Mouse (Mus musculus): ENCODE results near the gene Plekhf1. TPM values are rescaled to one million over a fixed set of nuclear protein-coding genes. Genes with fewer than 3 reads are reported as not detected.

Gene Plekhf1
- polyA plus RNA-seq, 1 experiment from 2014 or later, result 0.81 TPM

GRCm38 (mm10) chr7:38184786-38185185 lies 43.0 kb downstream of the Plekhf1 start:
- Histone ChIP-seq H3K9me3 (replicated peaks; ENCODE audit: control insufficient read depth, low read length) (no peaks in the 10 kb centered on the region), H3K27me3 (replicated peaks; ENCODE audit: control insufficient read depth, insufficient read depth, low read length) (no peaks in the 10 kb centered on the region), H3K4me1 (ENCODE audit: control insufficient read depth, insufficient read depth, low read length) (peaks cover 4% of the 10 kb centered on the region; the same call in 1 of the 2 replicates), H3K4me3 (ENCODE audit: low read depth, low read length) (no peak overlapping the region), H3K36me3 (ENCODE audit: control insufficient read depth, insufficient read depth, low read length) (no peaks in the 10 kb centered on the region), H3K9ac (ENCODE audit: low read length) (no peak overlapping the region), H3K4me2 (ENCODE audit: low read length) (no peak overlapping the region), H3K27ac (ENCODE audit: low read depth, low read length) (no peak overlapping the region)
- ATAC-seq, result no peak
- no peak for DNase-seq (ENCODE audit: low spot score)
- WGBS, result 92% methylated on average over 6 of the region's 6 CpGs

GRCm38 (mm10) chr7:38184418-38184745 lies 43.4 kb downstream of the Plekhf1 start:
- ATAC-seq, result no peak
- no peaks in the 10 kb centered on the region for H3K36me3 ChIP-seq (ENCODE audit: control insufficient read depth, insufficient read depth, low read length)
- no peak overlapping the region for H3K27ac ChIP-seq (ENCODE audit: low read depth, low read length)
- no peak for DNase-seq (ENCODE audit: low spot score)
- peak overlapping the region; percentile 58 for H3K4me3 ChIP-seq (ENCODE audit: low read depth, low read length)
- H3K9me3 ChIP-seq (replicated peaks; ENCODE audit: control insufficient read depth, low read length), result no peaks in the 10 kb centered on the region
- H3K27me3 ChIP-seq (replicated peaks; ENCODE audit: control insufficient read depth, insufficient read depth, low read length), result no peaks in the 10 kb centered on the region
- H3K4me2 ChIP-seq (ENCODE audit: low read length), result peak overlapping the region; percentile 91
- peak overlapping the region; percentile 79 for H3K9ac ChIP-seq (ENCODE audit: low read length)
- 62% methylated on average over 1 of the region's 1 CpGs for WGBS
- peaks cover 4% of the 10 kb centered on the region; the same call in 1 of the 2 replicates for H3K4me1 ChIP-seq (ENCODE audit: control insufficient read depth, insufficient read depth, low read length)

DNA sequence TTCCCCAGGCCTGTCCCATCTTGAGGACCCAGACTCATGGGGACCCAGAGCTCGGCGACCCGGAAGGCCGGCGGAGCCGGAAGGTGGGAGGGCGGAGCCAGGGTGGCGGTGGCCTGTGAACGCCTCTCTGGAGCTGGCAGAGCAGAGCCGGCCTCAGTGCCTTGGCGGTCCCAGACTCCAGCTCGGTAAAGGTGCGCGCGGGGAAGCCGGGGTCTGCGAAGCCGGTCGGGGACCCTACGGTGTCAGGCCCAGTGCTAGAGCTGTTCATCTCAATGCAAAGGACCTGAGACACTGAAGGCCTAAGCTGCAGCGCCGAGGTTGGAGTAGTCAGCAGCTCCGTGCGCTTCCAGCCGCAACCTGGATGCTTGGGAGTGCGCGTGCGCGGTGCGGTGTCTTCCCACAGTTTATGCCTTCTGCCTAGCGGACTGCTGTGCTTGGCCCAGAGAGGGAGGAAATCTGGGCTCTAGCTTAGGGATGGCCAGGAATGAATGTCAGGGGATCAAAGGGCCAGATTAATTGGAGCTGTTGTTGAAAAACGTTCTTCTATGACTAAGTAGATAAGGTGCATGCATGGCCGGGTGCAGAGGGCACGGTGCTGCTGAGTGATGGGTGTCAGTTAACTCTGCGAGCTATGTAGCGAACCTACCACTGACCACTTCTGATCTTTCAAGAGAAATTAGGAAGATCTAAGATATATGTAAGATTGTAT lies 44.0 kb downstream of the Plekhf1 start:
- DNase-seq (ENCODE audit: low spot score) (peak; percentile 93), ATAC-seq (peak; percentile 93)
- WGBS, result 5% methylated on average over 35 of the region's 36 CpGs
- Histone ChIP-seq H3K4me3 (ENCODE audit: low read depth, low read length) (peak overlapping the region; percentile 58), H3K36me3 (ENCODE audit: control insufficient read depth, insufficient read depth, low read length) (no peaks in the 10 kb centered on the region), H3K9ac (ENCODE audit: low read length) (peak overlapping the region; percentile 79), H3K4me2 (ENCODE audit: low read length) (peak overlapping the region; percentile 91), H3K27me3 (replicated peaks; ENCODE audit: control insufficient read depth, insufficient read depth, low read length) (no peaks in the 10 kb centered on the region), H3K27ac (ENCODE audit: low read depth, low read length) (peak overlapping the region; percentile 86), H3K4me1 (ENCODE audit: control insufficient read depth, insufficient read depth, low read length) (peaks cover 4% of the 10 kb centered on the region; the same call in 1 of the 2 replicates), H3K9me3 (replicated peaks; ENCODE audit: control insufficient read depth, low read length) (no peaks in the 10 kb centered on the region)

GRCm38 (mm10) chr7:38182962-38183687 lies 44.7 kb downstream of the Plekhf1 start, which contains the start of gene 1600014C10Rik:
1600014C10Rik (plus strand) TSS chr7:38183217.
- Histone ChIP-seq H3K9me3 (replicated peaks; ENCODE audit: control insufficient read depth, low read length) (no peaks in the 10 kb centered on the region), H3K9ac (ENCODE audit: low read length) (peak within 1 kb of the TSS; percentile 79), H3K4me1 (ENCODE audit: control insufficient read depth, insufficient read depth, low read length) (peaks cover 4% of the 10 kb centered on the region; the same call in 1 of the 2 replicates), H3K27me3 (replicated peaks; ENCODE audit: control insufficient read depth, insufficient read depth, low read length) (no peaks in the 10 kb centered on the region), H3K4me2 (ENCODE audit: low read length) (peak within 1 kb of the TSS; percentile 91), H3K4me3 (ENCODE audit: low read depth, low read length) (peak within 1 kb of the TSS; percentile 58), H3K27ac (ENCODE audit: low read depth, low read length) (peak within 1 kb of the TSS; percentile 86), H3K36me3 (ENCODE audit: control insufficient read depth, insufficient read depth, low read length) (no peaks in the 10 kb centered on the region)
- WGBS, result 4% methylated on average over 28 of the region's 28 CpGs
- ATAC-seq (peak; percentile 16), DNase-seq (ENCODE audit: low spot score) (peak; percentile 32)

- DNase-seq (ENCODE audit: low spot score) (peak; percentile 82), ATAC-seq (peak; percentile 45)
- Histone ChIP-seq H3K4me2 (ENCODE audit: low read length) (peak overlapping the region; percentile 91), H3K4me1 (ENCODE audit: control insufficient read depth, insufficient read depth, low read length) (peaks cover 4% of the 10 kb centered on the region; the same call in 1 of the 2 replicates), H3K9me3 (replicated peaks; ENCODE audit: control insufficient read depth, low read length) (no peaks in the 10 kb centered on the region), H3K36me3 (ENCODE audit: control insufficient read depth, insufficient read depth, low read length) (no peaks in the 10 kb centered on the region), H3K27ac (ENCODE audit: low read depth, low read length) (no peak overlapping the region), H3K27me3 (replicated peaks; ENCODE audit: control insufficient read depth, insufficient read depth, low read length) (no peaks in the 10 kb centered on the region), H3K9ac (ENCODE audit: low read length) (no peak overlapping the region), H3K4me3 (ENCODE audit: low read depth, low read length) (0 out of 2 replicates have a peak overlapping the region, but pooled peaks have one; percentile 58)
- WGBS, result 0% methylated on average over 11 of the region's 11 CpGs
Measured at GRCm38 (mm10) chr7:38182596-38182961, 45.2 kb downstream of the Plekhf1 start.

DNA sequence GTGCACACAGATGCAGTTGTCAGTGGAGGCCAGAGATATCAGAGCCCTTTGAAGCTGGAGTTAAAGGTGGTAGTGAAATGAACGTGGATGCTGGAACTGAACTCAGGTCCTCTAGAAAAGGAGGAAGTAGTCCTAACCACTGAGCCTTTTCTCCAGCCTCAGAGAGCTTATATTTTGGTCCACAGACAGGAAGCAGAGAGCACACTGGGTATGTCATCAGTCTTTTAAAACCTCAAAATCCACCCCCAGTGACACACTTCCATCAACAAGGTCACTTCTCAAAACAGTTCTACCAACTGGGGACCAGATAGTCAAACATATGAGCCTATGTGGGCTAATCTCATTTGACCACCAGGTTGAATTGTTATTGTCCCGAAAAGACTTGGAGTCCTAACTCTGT lies 46.5 kb downstream of the Plekhf1 start:
- Histone ChIP-seq H3K4me3 (ENCODE audit: low read depth, low read length) (no peak overlapping the region), H3K4me1 (ENCODE audit: control insufficient read depth, insufficient read depth, low read length) (peaks cover 4% of the 10 kb centered on the region; the same call in 1 of the 2 replicates), H3K9ac (ENCODE audit: low read length) (no peak overlapping the region), H3K9me3 (replicated peaks; ENCODE audit: control insufficient read depth, low read length) (no peaks in the 10 kb centered on the region), H3K4me2 (ENCODE audit: low read length) (no peak overlapping the region), H3K27ac (ENCODE audit: low read depth, low read length) (no peak overlapping the region), H3K27me3 (replicated peaks; ENCODE audit: control insufficient read depth, insufficient read depth, low read length) (no peaks in the 10 kb centered on the region), H3K36me3 (ENCODE audit: control insufficient read depth, insufficient read depth, low read length) (no peaks in the 10 kb centered on the region)
- ATAC-seq, result no peak
- 80% methylated on average over 2 of the region's 2 CpGs for WGBS
- DNase-seq (ENCODE audit: low spot score), result no peak

- Histone ChIP-seq H3K9me3 (replicated peaks; ENCODE audit: control insufficient read depth, low read length) (no peaks in the 10 kb centered on the region), H3K4me3 (ENCODE audit: low read depth, low read length) (no peak overlapping the region), H3K4me1 (ENCODE audit: control insufficient read depth, insufficient read depth, low read length) (peaks cover 4% of the 10 kb centered on the region; the same call in 1 of the 2 replicates), H3K27me3 (replicated peaks; ENCODE audit: control insufficient read depth, insufficient read depth, low read length) (no peaks in the 10 kb centered on the region), H3K9ac (ENCODE audit: low read length) (no peak overlapping the region), H3K4me2 (ENCODE audit: low read length) (no peak overlapping the region), H3K36me3 (ENCODE audit: control insufficient read depth, insufficient read depth, low read length) (no peaks in the 10 kb centered on the region), H3K27ac (ENCODE audit: low read depth, low read length) (no peak overlapping the region)
- DNase-seq (ENCODE audit: low spot score) (no peak), ATAC-seq (no peak)
- WGBS, result 72% methylated on average over 3 of the region's 3 CpGs
Measured at GRCm38 (mm10) chr7:38179896-38180295, 47.9 kb downstream of the Plekhf1 start.

GRCm38 (mm10) chr7:38176056-38176455 lies 51.8 kb downstream of the Plekhf1 start:
- DNase-seq (ENCODE audit: low spot score), result no peak
- Histone ChIP-seq H3K4me1 (ENCODE audit: control insufficient read depth, insufficient read depth, low read length) (peaks cover 10% of the 10 kb centered on the region), H3K4me3 (ENCODE audit: low read depth, low read length) (no peak overlapping the region), H3K9me3 (replicated peaks; ENCODE audit: control insufficient read depth, low read length) (no peaks in the 10 kb centered on the region), H3K36me3 (ENCODE audit: control insufficient read depth, insufficient read depth, low read length) (no peaks in the 10 kb centered on the region), H3K4me2 (ENCODE audit: low read length) (no peak overlapping the region), H3K9ac (ENCODE audit: low read length) (no peak overlapping the region), H3K27ac (ENCODE audit: low read depth, low read length) (no peak overlapping the region), H3K27me3 (replicated peaks; ENCODE audit: control insufficient read depth, insufficient read depth, low read length) (no peaks in the 10 kb centered on the region)
- WGBS, result 70% methylated on average over 3 of the region's 3 CpGs
- ATAC-seq, result no peak
